Mouse (Mus musculus): ENCODE results near the gene Hipk2. TPM values are rescaled to one million over a fixed set of nuclear protein-coding genes. Genes with fewer than 3 reads are reported as not detected.

Gene Hipk2
- polyA plus RNA-seq, 1 experiment, result 26.9 TPM

DNA sequence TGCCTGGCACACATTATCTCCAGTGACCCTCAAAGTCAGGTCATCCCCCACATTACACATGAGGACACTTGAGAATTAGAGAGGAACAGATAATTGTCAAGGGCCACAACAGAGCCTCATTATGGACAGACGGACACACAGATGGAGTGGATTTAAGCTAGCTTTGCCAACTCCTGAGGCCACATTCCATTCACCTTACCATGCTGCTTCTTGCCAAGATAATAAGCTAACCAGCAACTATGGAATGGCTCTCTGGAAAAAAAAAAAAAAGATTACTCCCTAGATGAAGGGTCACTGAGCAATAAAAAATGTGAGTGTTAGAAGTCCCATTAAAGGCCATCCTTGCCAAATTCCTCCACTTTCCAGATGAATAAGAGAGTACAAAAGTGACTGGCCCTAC is 30.8 kb downstream of the Hipk2 start:
- Histone ChIP-seq H3K4me3 (ENCODE audit: insufficient read depth, low read length) (no peak overlapping the region), H3K4me1 (ENCODE audit: control insufficient read depth, insufficient read depth, low read length) (peaks cover 12% of the 10 kb centered on the region), H3K27ac (ENCODE audit: insufficient read depth, low read length) (no peak overlapping the region)
- TF ChIP-seq POLR2A (IDR thresholded peaks at IDR 0.05; ENCODE audit: extremely low read depth, insufficient read depth, low read length) (no peak), CTCF (IDR thresholded peaks at IDR 0.05; ENCODE audit: extremely low read depth, insufficient read depth, low read length) (no peak)

GRCm38 (mm10) chr6:38841551-38841950 is 34.4 kb downstream of the Hipk2 start:
- no peak for TF ChIP-seq POLR2A (IDR thresholded peaks at IDR 0.05; ENCODE audit: extremely low read depth, insufficient read depth, low read length)
- no peak for TF ChIP-seq CTCF (IDR thresholded peaks at IDR 0.05; ENCODE audit: extremely low read depth, insufficient read depth, low read length)
- Histone ChIP-seq H3K27ac (ENCODE audit: insufficient read depth, low read length) (no peak overlapping the region), H3K4me3 (ENCODE audit: insufficient read depth, low read length) (no peak overlapping the region), H3K4me1 (ENCODE audit: control insufficient read depth, insufficient read depth, low read length) (peaks cover 2% of the 10 kb centered on the region; the same call in 1 of the 2 replicates)

DNA sequence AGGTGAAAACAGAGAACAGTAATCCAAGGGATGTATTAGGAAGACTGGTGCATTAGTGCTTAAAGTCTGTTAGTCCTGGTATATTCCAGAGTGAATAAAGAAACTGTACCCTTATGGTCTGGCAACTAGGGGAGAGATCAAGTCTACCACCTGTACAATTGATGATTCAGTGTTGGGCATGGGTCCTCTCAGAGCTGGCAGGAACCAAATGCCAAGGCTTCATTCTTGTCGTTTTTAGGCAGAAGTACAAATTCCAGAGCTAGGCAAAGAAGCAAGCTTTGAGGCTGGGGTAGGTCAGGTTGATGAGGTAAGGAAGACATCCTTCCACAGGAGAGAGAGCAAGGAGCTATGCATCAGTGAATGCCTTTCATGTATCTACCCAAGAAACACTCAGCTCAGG is 35.2 kb downstream of the Hipk2 start:
- 0 out of 2 replicates have a peak overlapping the region, but pooled peaks have one; percentile 31 for H3K27ac ChIP-seq (ENCODE audit: insufficient read depth, low read length)
- H3K4me3 ChIP-seq (ENCODE audit: insufficient read depth, low read length), result no peak overlapping the region
- TF ChIP-seq POLR2A (IDR thresholded peaks at IDR 0.05; ENCODE audit: extremely low read depth, insufficient read depth, low read length) (no peak), CTCF (IDR thresholded peaks at IDR 0.05; ENCODE audit: extremely low read depth, insufficient read depth, low read length) (no peak)

DNA sequence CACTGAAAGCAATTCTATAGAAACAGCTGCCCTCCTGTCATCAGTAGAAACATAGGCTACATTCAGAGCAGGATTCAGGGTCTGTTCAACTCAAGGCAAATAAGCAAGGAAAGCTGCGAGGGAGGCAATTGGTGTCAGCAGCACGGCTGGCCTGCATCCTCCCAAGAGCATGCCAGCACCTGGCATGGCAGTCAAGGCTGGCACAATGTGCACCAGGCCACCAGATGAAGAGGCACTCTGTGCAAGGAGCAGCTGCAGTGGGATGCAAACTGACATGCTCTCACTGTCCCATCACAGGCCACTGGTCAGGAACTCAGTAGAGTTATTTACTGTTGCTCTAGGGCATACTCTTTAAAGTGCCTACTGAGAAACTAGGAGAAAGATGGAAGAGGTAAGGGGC is 35.6 kb downstream of the Hipk2 start:
- peak overlapping the region; percentile 71 for H3K27ac ChIP-seq (ENCODE audit: insufficient read depth, low read length)
- no peak overlapping the region for H3K4me3 ChIP-seq (ENCODE audit: insufficient read depth, low read length)
- TF ChIP-seq POLR2A (IDR thresholded peaks at IDR 0.05; ENCODE audit: extremely low read depth, insufficient read depth, low read length) (no peak), CTCF (IDR thresholded peaks at IDR 0.05; ENCODE audit: extremely low read depth, insufficient read depth, low read length) (no peak)
- H3K4me1 ChIP-seq (ENCODE audit: control insufficient read depth, insufficient read depth, low read length), result 0 out of 2 replicates have a peak, but pooled peaks cover 2% of the 10 kb centered on the region

More for the DNA sequence above, 35.2 kb downstream of the Hipk2 start:
- 0 out of 2 replicates have a peak, but pooled peaks cover 2% of the 10 kb centered on the region for H3K4me1 ChIP-seq (ENCODE audit: control insufficient read depth, insufficient read depth, low read length)

- no peak for TF ChIP-seq POLR2A (IDR thresholded peaks at IDR 0.05; ENCODE audit: extremely low read depth, insufficient read depth, low read length)
- H3K4me3 ChIP-seq (ENCODE audit: insufficient read depth, low read length), result no peak overlapping the region
- 0 out of 2 replicates have a peak, but pooled peaks cover 2% of the 10 kb centered on the region for H3K4me1 ChIP-seq (ENCODE audit: control insufficient read depth, insufficient read depth, low read length)
- peak overlapping the region; percentile 71 for H3K27ac ChIP-seq (ENCODE audit: insufficient read depth, low read length)
These were observed 36.1 kb downstream of the Hipk2 start for GRCm38 (mm10) chr6:38839891-38840290.

GRCm38 (mm10) chr6:38838061-38838460 is 37.9 kb downstream of the Hipk2 start:
- no peak overlapping the region for H3K4me3 ChIP-seq (ENCODE audit: insufficient read depth, low read length)
- TF ChIP-seq POLR2A (IDR thresholded peaks at IDR 0.05; ENCODE audit: extremely low read depth, insufficient read depth, low read length) (no peak), CTCF (IDR thresholded peaks at IDR 0.05; ENCODE audit: extremely low read depth, insufficient read depth, low read length) (no peak)
- H3K4me1 ChIP-seq (ENCODE audit: control insufficient read depth, insufficient read depth, low read length), result peaks cover 2% of the 10 kb centered on the region; the same call in 1 of the 2 replicates
- peak overlapping the region; percentile 18; the same call in 1 of the 2 replicates for H3K27ac ChIP-seq (ENCODE audit: insufficient read depth, low read length)

DNA sequence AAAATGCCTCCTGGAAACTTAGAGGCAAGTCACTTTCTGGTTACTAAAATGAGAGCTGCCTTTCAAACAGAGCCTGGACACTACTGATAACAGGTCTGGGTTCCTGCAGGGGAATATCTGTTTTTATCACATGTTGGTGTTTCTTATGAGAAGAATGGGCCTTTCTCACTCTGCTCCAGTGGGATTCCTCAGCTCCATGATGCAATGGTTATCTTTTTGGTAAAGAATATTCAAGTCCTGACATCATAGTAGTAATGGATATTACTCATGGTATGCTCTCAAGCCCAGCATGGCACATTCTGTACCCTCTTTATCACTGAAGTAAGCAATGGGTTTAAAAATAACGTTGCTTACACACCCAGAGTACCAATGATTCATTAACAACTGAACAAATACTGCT is 40.7 kb downstream of the Hipk2 start:
- Histone ChIP-seq H3K4me3 (ENCODE audit: insufficient read depth, low read length) (no peak overlapping the region), H3K27ac (ENCODE audit: insufficient read depth, low read length) (no peak overlapping the region), H3K4me1 (ENCODE audit: control insufficient read depth, insufficient read depth, low read length) (peaks cover 2% of the 10 kb centered on the region; the same call in 1 of the 2 replicates)
- TF ChIP-seq POLR2A (IDR thresholded peaks at IDR 0.05; ENCODE audit: extremely low read depth, insufficient read depth, low read length) (no peak), CTCF (IDR thresholded peaks at IDR 0.05; ENCODE audit: extremely low read depth, insufficient read depth, low read length) (no peak)

- TF ChIP-seq CTCF (IDR thresholded peaks at IDR 0.05; ENCODE audit: extremely low read depth, insufficient read depth, low read length), result no peak
- no peak for TF ChIP-seq POLR2A (IDR thresholded peaks at IDR 0.05; ENCODE audit: extremely low read depth, insufficient read depth, low read length)
These were observed 41.2 kb downstream of the Hipk2 start for GRCm38 (mm10) chr6:38834727-38835126.

DNA sequence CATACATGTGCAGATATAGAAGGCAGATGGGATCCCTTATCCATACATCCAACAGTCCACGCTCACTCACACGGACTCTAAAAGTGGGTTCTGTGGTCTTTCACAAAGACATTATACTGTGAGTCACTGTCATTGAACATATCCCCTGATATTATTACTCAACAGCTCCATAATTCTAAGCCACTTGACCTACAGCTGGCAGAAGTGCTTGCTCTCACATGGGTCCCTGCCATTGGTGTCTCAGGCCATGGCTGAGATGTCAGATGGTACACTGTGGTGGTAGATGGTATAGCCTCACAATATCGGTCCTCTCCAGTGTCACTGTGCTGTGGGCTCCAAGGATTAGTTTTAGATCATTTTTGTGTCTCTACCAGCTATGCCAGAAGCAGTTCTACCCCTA is 42.2 kb downstream of the Hipk2 start:
- TF ChIP-seq CTCF (IDR thresholded peaks at IDR 0.05; ENCODE audit: extremely low read depth, insufficient read depth, low read length), result no peak
- TF ChIP-seq POLR2A (IDR thresholded peaks at IDR 0.05; ENCODE audit: extremely low read depth, insufficient read depth, low read length), result no peak
- Histone ChIP-seq H3K4me1 (ENCODE audit: control insufficient read depth, insufficient read depth, low read length) (peaks cover 2% of the 10 kb centered on the region; the same call in 1 of the 2 replicates), H3K27ac (ENCODE audit: insufficient read depth, low read length) (no peak overlapping the region), H3K4me3 (ENCODE audit: insufficient read depth, low read length) (no peak overlapping the region)

More at GRCm38 (mm10) chr6:38834727-38835126, 41.2 kb downstream of the Hipk2 start:
- Histone ChIP-seq H3K4me3 (ENCODE audit: insufficient read depth, low read length) (no peak overlapping the region), H3K4me1 (ENCODE audit: control insufficient read depth, insufficient read depth, low read length) (peaks cover 2% of the 10 kb centered on the region; the same call in 1 of the 2 replicates), H3K27ac (ENCODE audit: insufficient read depth, low read length) (no peak overlapping the region)

- H3K27ac ChIP-seq (ENCODE audit: insufficient read depth, low read length), result no peak overlapping the region
- H3K4me3 ChIP-seq (ENCODE audit: insufficient read depth, low read length), result no peak overlapping the region
- no peaks in the 10 kb centered on the region; the same call in 1 of the 2 replicates for H3K4me1 ChIP-seq (ENCODE audit: control insufficient read depth, insufficient read depth, low read length)
- TF ChIP-seq POLR2A (IDR thresholded peaks at IDR 0.05; ENCODE audit: extremely low read depth, insufficient read depth, low read length), result no peak
- no peak for TF ChIP-seq CTCF (IDR thresholded peaks at IDR 0.05; ENCODE audit: extremely low read depth, insufficient read depth, low read length)
These were observed 46.5 kb downstream of the Hipk2 start for GRCm38 (mm10) chr6:38829452-38829851.
